Mouse (Mus musculus) cerebellum, adult 2 months (tissue): ENCODE measurements around the gene Gnao1.

ENCODE experiments used
- CTCF ChIP-seq: fragments of 200-500 bp; IDR thresholded peaks from 2 replicates; pipeline ENCODE4 v1.5.1; 2011; ENCODE audit warnings: low read depth, mild to moderate bottlenecking, control low read depth, low read length, moderate library complexity, borderline replicate concordance; ENCODE audit not compliant: insufficient read depth
- POLR2A ChIP-seq: fragments of 200-500 bp; IDR thresholded peaks from 2 replicates; pipeline ENCODE4 v1.6.1; 2011; ENCODE audit warnings: low read length, control low read depth, borderline replicate concordance; ENCODE audit not compliant: insufficient read depth

GRCm38 (mm10) chr8:93809686-93810027 is at the start of gene Gnao1:
- TF ChIP-seq POLR2A (no peak), CTCF (no peak)
